Mouse (Mus musculus): Measurements from ENCODE around the gene Sytl3. TPM values are rescaled to one million over a fixed set of nuclear protein-coding genes. Genes with fewer than 3 reads are reported as not detected.

The Sytl3 gene
- polyA plus RNA-seq, 1 experiment = 0.30 TPM

DNA sequence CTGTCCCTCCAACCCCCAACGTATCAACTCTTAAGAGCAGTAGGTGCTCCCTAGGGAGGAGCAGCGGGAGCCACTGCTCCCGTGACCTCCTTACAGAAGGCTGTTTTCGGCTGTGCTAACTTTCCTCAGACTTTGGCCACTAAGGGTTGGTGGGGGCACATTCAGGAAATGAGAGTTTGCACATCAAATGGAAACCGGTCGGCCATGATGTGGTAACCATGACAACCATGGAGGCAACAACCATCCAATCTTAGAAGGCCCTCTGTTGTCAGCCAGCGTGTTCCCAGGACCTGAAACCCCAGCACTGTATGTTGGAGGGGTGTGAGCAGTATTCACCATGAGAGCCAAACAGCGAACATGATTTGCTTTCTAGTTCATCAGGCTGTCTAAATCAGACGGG, 116.3 kb downstream of the Sytl3 start:
- DNase-seq (ENCODE audit: extremely low spot score in 1 of 2, low spot score in 1 of 2) = no peak

- DNase-seq (ENCODE audit: extremely low spot score in 1 of 2, low spot score in 1 of 2) = no peak
Measured at GRCm38 (mm10) chr17:6775671-6776070, 116.8 kb downstream of the Sytl3 start.

- no peak for DNase-seq (ENCODE audit: extremely low spot score in 1 of 2, low spot score in 1 of 2)
Measured at GRCm38 (mm10) chr17:6776123-6776522, 117.2 kb downstream of the Sytl3 start.

GRCm38 (mm10) chr17:6776576-6776975, 117.7 kb downstream of the Sytl3 start:
- DNase-seq (ENCODE audit: extremely low spot score in 1 of 2, low spot score in 1 of 2) = no peak

- DNase-seq (ENCODE audit: extremely low spot score in 1 of 2, low spot score in 1 of 2) = no peak
Measured at GRCm38 (mm10) chr17:6777061-6777460, 118.2 kb downstream of the Sytl3 start.

DNA sequence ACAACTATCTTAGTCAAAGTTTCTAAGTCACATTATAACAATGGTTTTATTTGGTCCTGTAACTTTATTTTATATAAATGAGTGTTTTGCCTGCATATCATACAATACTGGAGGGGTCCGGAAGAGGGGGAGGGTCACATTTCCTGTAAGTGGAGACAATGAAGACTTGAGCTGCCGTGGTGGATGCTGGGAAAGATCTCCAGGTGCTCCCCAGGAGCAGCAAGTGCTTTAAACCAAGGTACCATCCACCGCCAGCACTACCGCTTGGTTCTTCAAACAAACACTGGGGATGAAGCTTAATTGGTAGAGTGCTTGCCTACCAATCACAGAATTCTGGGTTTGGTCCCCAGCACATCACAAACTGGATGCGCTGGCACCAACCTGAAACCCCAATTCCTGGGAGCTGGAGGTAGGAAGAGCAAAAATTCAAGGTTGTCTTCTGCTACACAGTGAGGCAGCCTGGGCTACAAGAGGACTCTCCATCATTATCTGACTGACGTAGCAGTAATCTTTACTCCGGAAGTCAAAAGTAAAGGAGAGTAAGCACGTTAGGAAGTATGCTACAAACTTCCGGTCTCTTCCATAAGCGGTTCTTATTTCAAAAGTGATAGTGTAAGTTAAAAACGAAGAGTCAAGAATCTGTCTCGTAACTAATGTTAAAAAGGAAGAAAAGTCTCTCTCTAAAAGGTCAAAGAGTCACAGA, 118.9 kb downstream of the Sytl3 start:
- DNase-seq (ENCODE audit: extremely low spot score in 1 of 2, low spot score in 1 of 2) = no peak

- peak in 1 of 2 experiments; percentile 60 for DNase-seq (ENCODE audit: extremely low spot score in 1 of 2, low spot score in 1 of 2)
Measured at GRCm38 (mm10) chr17:6778332-6778683, 119.4 kb downstream of the Sytl3 start.

DNA sequence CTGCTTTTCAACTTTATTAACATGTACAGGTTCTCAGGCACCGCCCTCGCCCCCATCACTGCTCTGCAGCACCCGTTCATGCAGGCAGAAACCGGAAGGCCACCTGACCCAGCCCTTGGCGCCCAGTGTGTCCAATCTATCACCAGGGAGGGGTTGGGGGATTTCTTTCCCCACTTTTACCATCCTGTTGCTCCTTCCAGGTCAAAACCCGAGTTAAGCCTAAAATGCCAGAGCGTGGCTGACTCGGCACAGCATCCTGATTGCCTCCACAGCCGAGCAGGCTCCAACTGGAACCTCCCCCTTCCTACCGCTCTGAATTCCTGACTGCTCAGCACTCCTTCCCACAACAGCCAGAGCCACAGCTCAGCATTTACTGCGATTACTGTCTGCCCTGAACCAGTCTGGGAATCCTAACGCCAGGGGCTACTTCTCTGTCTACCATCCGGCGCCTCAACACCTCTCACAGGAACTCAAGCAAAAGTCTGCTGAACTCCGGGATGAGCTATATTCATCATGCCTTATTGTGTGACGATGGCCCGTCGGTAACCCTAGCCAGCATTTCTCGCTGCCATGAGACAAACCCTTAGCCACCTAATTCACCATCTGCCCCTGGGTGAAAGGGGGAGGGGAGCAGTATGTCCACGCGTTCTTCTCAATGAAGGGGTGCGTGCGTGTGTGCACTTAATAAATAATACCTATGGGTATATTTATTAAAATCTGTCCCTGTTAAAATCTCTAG, 120.0 kb downstream of the Sytl3 start:
- DNase-seq (ENCODE audit: extremely low spot score in 1 of 2, low spot score in 1 of 2) = peak in 1 of 2 experiments; percentile 29

DNA sequence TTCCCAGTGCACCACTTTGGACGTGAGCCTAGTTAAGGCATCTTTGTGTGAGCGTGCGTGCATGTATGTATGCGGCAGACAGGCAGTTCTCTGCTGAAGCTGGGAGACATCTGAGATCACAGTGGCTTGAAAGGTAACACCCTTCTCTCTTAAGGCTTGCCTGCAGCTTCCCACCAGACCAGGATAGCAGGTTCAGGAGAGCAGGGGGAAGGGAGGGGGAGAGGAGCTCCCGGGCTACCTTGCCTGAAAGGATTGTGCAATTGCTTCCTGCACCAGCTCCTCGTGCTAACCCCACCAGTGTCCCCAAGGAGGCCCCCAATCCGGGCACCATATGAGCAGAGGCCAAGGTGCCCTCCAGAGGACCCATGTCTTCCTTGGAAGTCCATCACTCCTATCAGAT, 120.7 kb downstream of the Sytl3 start:
- no peak for DNase-seq (ENCODE audit: extremely low spot score in 1 of 2, low spot score in 1 of 2)

DNA sequence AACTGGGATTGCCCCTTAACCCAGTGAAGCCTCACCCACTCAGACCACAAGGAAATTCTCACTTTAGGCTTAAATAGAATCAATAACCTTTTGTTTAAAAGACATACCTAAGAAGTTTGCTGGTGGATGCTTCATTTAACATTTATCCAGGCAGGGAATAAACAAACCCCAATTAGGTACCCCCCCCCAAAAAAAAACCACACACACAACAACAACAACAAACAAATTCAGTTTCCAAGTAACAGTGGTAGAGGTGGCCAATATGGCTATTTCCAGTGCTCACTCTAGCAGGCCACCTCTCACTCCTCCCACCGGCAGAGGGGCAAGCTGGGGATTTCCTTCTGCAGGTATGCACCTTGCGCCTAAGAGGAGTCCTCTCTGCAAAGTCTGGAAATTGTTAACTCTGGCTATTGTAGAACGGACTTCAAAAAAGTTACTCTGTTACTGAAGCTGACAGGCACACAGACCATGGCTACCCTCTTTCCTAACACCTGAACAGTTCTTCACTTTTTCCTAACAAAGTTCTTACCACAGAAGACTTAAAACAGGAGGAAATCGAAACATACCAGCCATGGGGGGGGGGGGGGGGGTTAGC, 121.7 kb downstream of the Sytl3 start:
- no peak for DNase-seq (ENCODE audit: extremely low spot score in 1 of 2, low spot score in 1 of 2)

GRCm38 (mm10) chr17:6781273-6781672, 122.4 kb downstream of the Sytl3 start:
- no peak for DNase-seq (ENCODE audit: extremely low spot score in 1 of 2, low spot score in 1 of 2)

GRCm38 (mm10) chr17:6782033-6782526, 123.2 kb downstream of the Sytl3 start:
- DNase-seq (ENCODE audit: extremely low spot score in 1 of 2, low spot score in 1 of 2) = no peak

- peak; percentile 21 to 69 for DNase-seq (ENCODE audit: extremely low spot score in 1 of 2, low spot score in 1 of 2)
Measured at GRCm38 (mm10) chr17:6782611-6783005, 123.7 kb downstream of the Sytl3 start, which contains the start of gene Ezr. TSS of gene Ezr (minus strand) at chr17:6782784.

DNA sequence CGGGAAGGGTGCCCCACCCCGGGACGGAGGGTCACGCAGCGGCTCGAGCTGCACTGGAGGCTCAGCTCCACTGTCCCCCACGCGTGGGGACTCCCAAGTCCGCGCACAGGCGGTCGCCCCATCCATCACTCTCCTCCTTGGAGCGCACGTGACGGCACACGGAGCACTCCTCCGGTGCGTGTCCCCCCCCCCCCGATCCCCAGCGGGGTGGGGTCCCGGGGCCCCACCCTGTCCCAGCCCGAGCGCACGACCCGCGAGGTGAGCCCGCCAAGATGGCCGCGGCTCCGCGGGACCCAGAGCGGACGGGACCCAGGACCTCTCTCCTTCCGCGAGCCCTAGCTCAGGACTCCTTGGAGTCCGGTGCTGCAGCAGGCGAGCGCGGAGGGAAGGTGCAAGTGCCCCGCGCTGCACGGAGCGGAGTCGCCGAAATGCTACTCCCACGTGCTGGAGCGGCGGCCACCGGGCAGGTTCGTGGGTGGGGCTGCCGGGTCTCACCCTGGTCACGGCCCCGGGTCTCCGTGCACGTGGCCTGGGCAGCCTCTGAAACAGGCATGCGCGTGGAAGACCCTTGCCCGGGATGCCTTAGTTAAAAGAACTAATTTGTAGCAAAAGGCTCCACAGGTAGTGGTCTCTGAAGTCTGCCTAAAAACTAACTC, 124.2 kb downstream of the Sytl3 start:
- DNase-seq (ENCODE audit: extremely low spot score in 1 of 2, low spot score in 1 of 2) = no peak

DNA sequence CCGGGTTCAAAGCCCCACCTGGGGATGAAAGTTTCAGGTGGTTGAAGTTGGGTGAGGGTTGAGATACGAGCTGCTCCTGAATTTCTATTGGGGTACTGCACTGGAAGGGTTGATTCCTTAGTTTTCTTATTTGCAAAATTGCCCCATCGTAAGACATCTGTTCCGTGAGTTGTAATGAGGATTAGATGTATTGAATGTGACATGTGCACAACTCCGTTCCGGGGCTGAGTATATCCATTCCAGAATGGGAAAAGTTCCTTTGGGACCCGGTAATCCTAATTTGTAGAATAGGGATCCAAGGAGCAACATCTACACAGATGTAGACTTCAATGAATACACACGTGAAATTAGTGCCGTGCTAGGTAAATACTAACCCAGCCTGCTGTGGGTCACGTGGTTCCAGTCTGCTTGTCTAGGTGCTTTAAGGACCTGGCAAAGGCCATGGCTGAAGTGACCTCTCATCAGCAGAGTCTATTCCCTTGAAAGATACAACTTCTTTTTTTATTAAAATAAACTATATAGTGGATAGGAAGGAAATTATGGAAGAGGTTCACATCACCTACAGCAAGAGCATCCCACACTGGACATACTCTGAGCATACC, 125.0 kb downstream of the Sytl3 start:
- DNase-seq (ENCODE audit: extremely low spot score in 1 of 2, low spot score in 1 of 2) = no peak

DNA sequence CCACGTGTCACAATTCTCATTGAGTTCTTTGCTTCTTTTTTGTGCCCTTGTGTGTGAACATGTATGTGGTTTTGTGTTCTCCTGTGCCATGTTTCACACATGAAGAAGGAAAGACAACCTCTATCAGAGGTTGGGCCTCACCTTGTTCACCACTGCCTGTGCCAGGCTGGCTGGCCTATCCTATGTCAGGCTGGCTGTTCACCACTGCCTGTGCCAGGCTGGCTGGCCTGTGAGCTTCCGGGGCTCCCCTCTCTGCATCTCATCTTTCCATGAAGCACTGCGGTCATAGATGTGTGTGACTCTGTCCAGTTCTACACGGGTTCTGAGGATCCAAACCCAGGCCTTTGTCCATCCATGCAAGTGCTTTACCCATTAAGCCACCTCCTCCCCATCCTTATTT, 128.3 kb downstream of the Sytl3 start:
- no peak for DNase-seq (ENCODE audit: extremely low spot score in 1 of 2, low spot score in 1 of 2)

Other genes starting within 250 kb of the Sytl3 start
- gene Dynlt1b, start 229.0 kb upstream of the Sytl3 start, polyA plus RNA-seq (2012; rRNA removed) = 116 and 147 TPM in 2 replicates
- 17.3 and 23.3 TPM in 2 replicates for gene Dynlt1c, start 57.4 kb upstream of the Sytl3 start, polyA plus RNA-seq (2012; rRNA removed)
- 28.7 and 29.3 TPM in 2 replicates for gene Dynlt1f, start 3.2 kb upstream of the Sytl3 start, polyA plus RNA-seq (2012; rRNA removed)
- 49.8 and 53.9 TPM in 2 replicates for gene Ezr, start 123.7 kb downstream of the Sytl3 start, polyA plus RNA-seq (2012; rRNA removed)